Mouse (Mus musculus): ENCODE measurements around the gene Gm43302.
"Not testable (repeated sequence)": the region's sequence is repeated elsewhere in the genome, so short reads cannot be mapped to it uniquely, and the experiment has no call there.

Gene Gm43302

GRCm38 (mm10) chr5:105197915-105198560 is 95.5 kb downstream of the Gm43302 start:
- DNase-seq (ENCODE audit: low spot score) = not testable (repeated sequence)

GRCm38 (mm10) chr5:105196308-105196707 is 97.2 kb downstream of the Gm43302 start:
- not testable (repeated sequence) for DNase-seq (ENCODE audit: low spot score)

- not testable (repeated sequence) for DNase-seq (ENCODE audit: low spot score)
Observed at GRCm38 (mm10) chr5:105192536-105192935, 101.0 kb downstream of the Gm43302 start.

GRCm38 (mm10) chr5:105181446-105181845 is 112.0 kb downstream of the Gm43302 start:
- no peak for DNase-seq (ENCODE audit: low spot score)

Data from left cerebral cortex, adult 11 months (tissue).